24 mouse cellular contexts compared by ENCODE assay signal in the genomic region with DNA sequence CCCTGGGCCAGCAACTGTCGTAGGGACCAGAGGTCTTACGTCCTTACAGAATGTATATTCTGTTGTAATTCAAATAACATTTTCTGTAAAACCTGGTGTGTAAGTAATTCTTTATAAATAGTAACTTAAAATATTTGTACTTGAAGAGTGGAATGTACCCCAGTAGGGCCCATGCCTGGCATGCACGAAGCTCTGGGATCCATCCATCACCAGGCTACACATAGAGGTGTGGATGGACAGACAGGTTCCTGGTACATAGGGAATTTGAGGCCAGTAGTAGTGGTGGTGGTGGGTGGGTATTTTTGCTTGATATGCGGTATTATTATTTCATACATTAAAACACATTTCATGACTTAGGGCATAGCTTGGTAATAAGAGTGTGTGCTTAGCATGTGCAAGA. TPM values are rescaled to one million over a fixed set of nuclear protein-coding genes. Genes with fewer than 3 reads are reported as not detected.
DNase-seq lines count a peak whose midpoint lies in the region; ATAC-seq and TF ChIP-seq lines count a peak whose summit lies in the region.
"Had no signal": no experiment of that assay in that cellular context is flagged by ENCODE, and none has a peak within 500 bp of the region (broad histone marks: within the 10 kb centered on the region; RNA-seq: fewer than 3 reads in every experiment).

No protein-coding gene starts in this region.

- DNase-seq in heart, embryonic 10.5 days (ENCODE audit: low spot score), result no peak
- no peak for DNase-seq in heart, postnatal 4 days
- no peak for DNase-seq in heart, adult 2 months
- peak; percentile 30 for DNase-seq in heart, postnatal 0 days (ENCODE audit: low spot score)
- DNase-seq in heart, adult 8-10 months (ENCODE audit: low spot score), result no peak
- DNase-seq in lung, embryonic 14.5 days, result no peak
- DNase-seq in lung, postnatal 10 days, result no peak
- DNase-seq: adrenal gland, adult 2 months; adrenal gland, postnatal 10 days; adrenal gland, postnatal 25 days; cerebellum, adult 11 months; cerebellum, adult 18-20 months; cerebellum, adult 8-10 months; cerebellum, adult 9-11 months; cerebellum, postnatal 14 days; cerebellum, postnatal 36 days; embryo, embryonic 11 days had no signal

- TF ChIP-seq CTCF in heart, adult 2 months (IDR thresholded peaks at IDR 0.05), result no peak
- TF ChIP-seq CTCF in heart, postnatal 0 days (IDR thresholded peaks at IDR 0.05; ENCODE audit: low read depth), result no peak
- TF ChIP-seq CTCF in lung, embryonic 14.5 days (IDR thresholded peaks at IDR 0.05; ENCODE audit: low read depth), result no peak

- H3K27me3 ChIP-seq in heart, embryonic 10.5 days (ENCODE audit: insufficient read depth, poor library complexity, severe bottlenecking), result no peaks in the 10 kb centered on the region
- H3K27me3 ChIP-seq in heart, embryonic 14.5 days (ENCODE audit: control insufficient read depth, insufficient read depth, low read length), result no peaks in the 10 kb centered on the region
- H3K27me3 ChIP-seq in heart, adult 2 months (ENCODE audit: control insufficient read depth, insufficient read depth, low read length), result no peaks in the 10 kb centered on the region
- no peaks in the 10 kb centered on the region for H3K27me3 ChIP-seq in heart, postnatal 0 days (ENCODE audit: control insufficient read depth, insufficient read depth, low read length)
- H3K27me3 ChIP-seq in lung, embryonic 14.5 days (ENCODE audit: insufficient read depth, low read length), result no peaks in the 10 kb centered on the region
- H3K27me3 ChIP-seq: embryonic facial prominence, embryonic 13.5 days; embryonic facial prominence, embryonic 15.5 days; forebrain, embryonic 12.5 days had no signal

- peaks cover 20% of the 10 kb centered on the region; the same call in 1 of the 2 replicates for H3K36me3 ChIP-seq in heart, embryonic 10.5 days
- H3K36me3 ChIP-seq in heart, embryonic 14.5 days (ENCODE audit: control insufficient read depth, insufficient read depth, low read length), result peaks cover 25% of the 10 kb centered on the region
- H3K36me3 ChIP-seq in heart, adult 2 months (ENCODE audit: control insufficient read depth, insufficient read depth, low read length), result peaks cover 4% of the 10 kb centered on the region; the same call in 1 of the 2 replicates
- peaks cover 19% of the 10 kb centered on the region for H3K36me3 ChIP-seq in heart, postnatal 0 days (replicated peaks; ENCODE audit: control insufficient read depth, insufficient read depth, low read length)
- H3K36me3 ChIP-seq in lung, embryonic 14.5 days (ENCODE audit: insufficient read depth), result peaks cover 23% of the 10 kb centered on the region

- no peak overlapping the region for H3K4me3 ChIP-seq in heart, embryonic 10.5 days
- H3K4me3 ChIP-seq in heart, embryonic 14.5 days (ENCODE audit: control insufficient read depth in 1 of 2, insufficient read depth in 1 of 2, low read depth in 1 of 2, low read length in 2 of 2), result no peak overlapping the region
- H3K4me3 ChIP-seq in heart, adult 2 months, result no peak overlapping the region
- no peak overlapping the region for H3K4me3 ChIP-seq in heart, postnatal 0 days (ENCODE audit: low read depth, low read length)
- H3K4me3 ChIP-seq in lung, embryonic 14.5 days (ENCODE audit: low read depth, low read length), result no peak overlapping the region
- H3K4me3 ChIP-seq: embryonic facial prominence, embryonic 13.5 days; embryonic facial prominence, embryonic 15.5 days; erythroblast, embryonic 14.5 days; forebrain, embryonic 10.5 days; forebrain, embryonic 12.5 days had no signal

- intact Hi-C loops in heart, adult 2 months (cut with DNase I), result no loop called here

- H3K79me2 ChIP-seq in heart, adult 2 months (replicated peaks; ENCODE audit: control insufficient read depth, insufficient read depth, low read length), result no peaks in the 10 kb centered on the region; the same call in 1 of the 2 replicates

- H3K4me1 ChIP-seq in heart, embryonic 10.5 days, result peaks cover 59% of the 10 kb centered on the region
- H3K4me1 ChIP-seq in heart, embryonic 14.5 days (ENCODE audit: control insufficient read depth in 2 of 2, insufficient read depth in 2 of 2, low read length in 2 of 2), result peaks cover 5 to 61% of the 10 kb centered on the region in 2 experiments
- H3K4me1 ChIP-seq in heart, adult 2 months (ENCODE audit: control insufficient read depth, insufficient read depth, low read length), result peaks cover 12% of the 10 kb centered on the region
- H3K4me1 ChIP-seq in heart, postnatal 0 days (ENCODE audit: control insufficient read depth, insufficient read depth), result peaks cover 37% of the 10 kb centered on the region
- 0 out of 2 replicates have a peak, but pooled peaks cover 4% of the 10 kb centered on the region for H3K4me1 ChIP-seq in lung, embryonic 14.5 days (ENCODE audit: insufficient read depth)

- no peaks in the 10 kb centered on the region for H3K9me3 ChIP-seq in heart, embryonic 10.5 days
- H3K9me3 ChIP-seq in heart, embryonic 14.5 days (ENCODE audit: control insufficient read depth, low read length), result no peaks in the 10 kb centered on the region
- H3K9me3 ChIP-seq in heart, postnatal 0 days (replicated peaks; ENCODE audit: control insufficient read depth, low read length), result no peaks in the 10 kb centered on the region
- H3K9me3 ChIP-seq in lung, embryonic 14.5 days (ENCODE audit: low read depth, low read length), result no peaks in the 10 kb centered on the region
- H3K9me3 ChIP-seq: embryonic facial prominence, embryonic 13.5 days; embryonic facial prominence, embryonic 15.5 days; forebrain, embryonic 10.5 days; forebrain, embryonic 12.5 days had no signal

- H3K4me2 ChIP-seq in heart, embryonic 14.5 days (ENCODE audit: low read length), result peak overlapping the region; percentile 8; the same call in 1 of the 2 replicates
- H3K4me2 ChIP-seq in heart, postnatal 0 days (ENCODE audit: low read depth, low read length), result no peak overlapping the region
- no peak overlapping the region for H3K4me2 ChIP-seq in lung, embryonic 14.5 days
- H3K4me2 ChIP-seq: embryonic facial prominence, embryonic 13.5 days; embryonic facial prominence, embryonic 15.5 days; forebrain, embryonic 12.5 days had no signal

- H3K9ac ChIP-seq in heart, embryonic 14.5 days (ENCODE audit: low read length), result peak overlapping the region; percentile 22; the same call in 1 of the 2 replicates
- H3K9ac ChIP-seq in heart, adult 2 months (ENCODE audit: low read depth, low read length), result no peak overlapping the region
- no peak overlapping the region for H3K9ac ChIP-seq in heart, postnatal 0 days (replicated peaks; ENCODE audit: low read depth, low read length)
- no peak overlapping the region for H3K9ac ChIP-seq in lung, embryonic 14.5 days
- H3K9ac ChIP-seq: embryonic facial prominence, embryonic 13.5 days; embryonic facial prominence, embryonic 15.5 days; forebrain, embryonic 12.5 days had no signal

- no peak for ATAC-seq in heart, embryonic 14.5 days (ENCODE audit: insufficient number of reproducible peaks, insufficient read depth, low FRiP score, low read depth)
- ATAC-seq in heart, postnatal 0 days (ENCODE audit: insufficient read depth, low read depth), result peak; percentile 75
- ATAC-seq in lung, embryonic 14.5 days (ENCODE audit: insufficient read depth), result peak; percentile 49; the same call in 1 of the 2 replicates
- ATAC-seq: forebrain, embryonic 14.5 days had no signal

- no peak for TF ChIP-seq POLR2A in heart, adult 2 months (IDR thresholded peaks at IDR 0.05; ENCODE audit: insufficient read depth, low read depth, low read length)

- no peak for TF ChIP-seq EP300 in heart, adult 2 months (IDR thresholded peaks at IDR 0.05; ENCODE audit: insufficient read depth, low read depth, low read length)
- TF ChIP-seq EP300 in heart, postnatal 0 days (IDR thresholded peaks at IDR 0.05; ENCODE audit: low read depth), result no peak

- 0 out of 2 replicates have a peak overlapping the region, but pooled peaks have one; percentile 16 for H3K27ac ChIP-seq in heart, embryonic 10.5 days
- 0 out of 4 replicates have a peak overlapping the region, but pooled peaks of 1 of the 2 experiments have one; percentile 28 for H3K27ac ChIP-seq in heart, embryonic 14.5 days (replicated peaks in 1 of 2; ENCODE audit: control insufficient read depth in 1 of 2, insufficient read depth in 1 of 2, low read depth in 2 of 2, low read length in 2 of 2)
- no peak overlapping the region for H3K27ac ChIP-seq in heart, adult 2 months
- H3K27ac ChIP-seq in heart, postnatal 0 days (ENCODE audit: low read depth), result no peak overlapping the region
- no peak overlapping the region for H3K27ac ChIP-seq in lung, embryonic 14.5 days (ENCODE audit: low read depth)
- H3K27ac ChIP-seq: embryonic facial prominence, embryonic 13.5 days; embryonic facial prominence, embryonic 15.5 days; forebrain, embryonic 10.5 days; forebrain, embryonic 12.5 days had no signal

- 65% methylated on average over 4 of the region's 4 CpGs for WGBS in heart, embryonic 10.5 days
- WGBS in heart, embryonic 14.5 days, result 47% methylated on average over 4 of the region's 4 CpGs
- 85% methylated on average over 4 of the region's 4 CpGs for WGBS in heart, adult 2 months
- WGBS in heart, postnatal 0 days, result 58% methylated on average over 4 of the region's 4 CpGs
- WGBS in lung, embryonic 14.5 days, result 72% methylated on average over 4 of the region's 4 CpGs

RNA-seq across cellular contexts. Expression of a gene that starts 19.6 kb away (rescaled TPM):
- polyA plus RNA-seq in heart, embryonic 10.5 days (2016; fragmentation: Nextera tagmentation; extraction: Ambion mirVana), result 8.2 and 9.7 TPM in 2 replicates
- 10 to 100 TPM; 26.8 to 29.2 TPM for total RNA-seq in heart, postnatal 4 days (2021)
- polyA plus RNA-seq in heart, embryonic 14.5 days (2014; fragmentation: Nextera tagmentation; extraction: Ambion mirVana), result 10.7 and 11.0 TPM in 2 replicates
- 10 to 100 TPM; 13.3 to 15.6 TPM for total RNA-seq in heart, adult 2 months (2021)
- 10.0 and 17.9 TPM in 2 replicates for polyA plus RNA-seq in heart, adult 2 months (2012; rRNA removed)
- total RNA-seq in heart, postnatal 0 days (2014; rRNA removed; ENCODE audit: low replicate concordance), result 19.2 and 35.3 TPM in 2 replicates
- polyA plus RNA-seq in heart, postnatal 0 days (2015; fragmentation: Nextera tagmentation; extraction: Ambion mirVana), result 6.2 TPM in 2 replicates
- 10 to 100 TPM; 11.7 to 14.2 (median 13.5) TPM for total RNA-seq in heart, adult 8-10 months (2022)
- 12.3 and 13.8 TPM in 2 replicates for polyA plus RNA-seq in lung, embryonic 14.5 days (2014; fragmentation: Nextera tagmentation; extraction: Ambion mirVana)
